Mouse (Mus musculus): Measurements from ENCODE around the gene Ddah2. TPM values are rescaled to one million over a fixed set of nuclear protein-coding genes. Genes with fewer than 3 reads are reported as not detected.

The Ddah2 gene
- total and polyA plus RNA-seq, 2 experiments from 2014 or later: 97.1 to 128 TPM

DNA sequence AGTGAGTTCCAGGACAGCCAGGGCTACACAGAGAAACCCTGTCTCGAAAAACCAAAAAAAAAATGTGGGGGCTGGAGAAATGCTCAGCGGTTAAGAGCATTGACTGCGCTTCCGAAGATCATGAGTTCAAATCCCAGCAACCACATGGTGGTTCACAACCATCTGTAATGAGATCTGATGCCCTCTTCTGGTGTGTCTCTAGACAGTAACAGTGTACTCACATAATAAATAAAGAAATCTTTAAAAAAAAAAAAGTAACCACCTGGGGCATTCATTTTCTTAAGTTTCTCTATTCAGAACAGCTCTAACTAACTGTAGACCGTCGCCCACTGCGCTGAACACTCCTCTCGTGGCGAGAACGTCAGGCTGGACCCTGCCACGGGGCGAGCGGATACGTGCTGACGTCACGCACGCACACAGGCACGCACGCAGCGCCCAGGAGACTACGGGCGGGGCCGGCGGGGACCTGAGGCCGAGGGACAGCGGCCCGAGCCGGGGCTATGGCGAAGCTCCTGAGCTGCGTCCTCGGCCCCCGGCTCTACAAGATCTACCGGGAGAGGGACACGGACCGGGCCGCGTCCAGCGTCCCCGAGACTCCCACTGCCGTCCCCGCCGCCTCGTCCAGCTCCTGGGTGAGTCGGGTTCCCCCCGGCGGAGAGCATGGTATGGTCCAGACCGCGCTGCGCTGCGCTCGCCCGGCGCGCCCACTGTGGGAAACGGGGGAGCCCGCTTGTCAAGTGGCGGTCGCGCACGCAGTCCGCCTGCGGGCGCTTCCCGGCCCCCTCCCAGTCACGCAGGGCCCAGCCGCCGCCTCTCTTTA, 30.2 kb downstream of the Ddah2 start, which contains the start of gene Abhd16a:
Gene Abhd16a, plus strand, starts transcription at position 439 of the 820 bp plus-strand sequence.
- Histone ChIP-seq H3K4me3 (ENCODE audit: low read depth, low read length) (peak within 1 kb of the TSS; percentile 63), H3K27me3 (ENCODE audit: control insufficient read depth, insufficient read depth, low read length) (no peaks in the 10 kb centered on the region), H3K27ac (ENCODE audit: low read depth) (peak within 1 kb of the TSS; percentile 96), H3K4me2 (ENCODE audit: low read depth, low read length) (peak within 1 kb of the TSS; percentile 72), H3K36me3 (replicated peaks; ENCODE audit: control insufficient read depth, insufficient read depth, low read length) (peaks cover 17% of the 10 kb centered on the region), H3K9me3 (replicated peaks; ENCODE audit: control insufficient read depth, low read length) (no peaks in the 10 kb centered on the region), H3K4me1 (ENCODE audit: control insufficient read depth, insufficient read depth) (peaks cover 5% of the 10 kb centered on the region; the same call in 1 of the 2 replicates), H3K9ac (replicated peaks; ENCODE audit: low read depth, low read length) (peak within 1 kb of the TSS; percentile 86)
- 3% methylated on average over 51 of the region's 67 CpGs for WGBS
- ATAC-seq (ENCODE audit: insufficient read depth, low read depth): peak; percentile 99
- TF ChIP-seq EP300 (IDR thresholded peaks at IDR 0.05; ENCODE audit: low read depth): peak; percentile 80; the same call in 1 of the 2 replicates
- TF ChIP-seq CTCF (IDR thresholded peaks at IDR 0.05; ENCODE audit: low read depth): no peak
- DNase-seq (ENCODE audit: low spot score): peak; percentile 95

DNA sequence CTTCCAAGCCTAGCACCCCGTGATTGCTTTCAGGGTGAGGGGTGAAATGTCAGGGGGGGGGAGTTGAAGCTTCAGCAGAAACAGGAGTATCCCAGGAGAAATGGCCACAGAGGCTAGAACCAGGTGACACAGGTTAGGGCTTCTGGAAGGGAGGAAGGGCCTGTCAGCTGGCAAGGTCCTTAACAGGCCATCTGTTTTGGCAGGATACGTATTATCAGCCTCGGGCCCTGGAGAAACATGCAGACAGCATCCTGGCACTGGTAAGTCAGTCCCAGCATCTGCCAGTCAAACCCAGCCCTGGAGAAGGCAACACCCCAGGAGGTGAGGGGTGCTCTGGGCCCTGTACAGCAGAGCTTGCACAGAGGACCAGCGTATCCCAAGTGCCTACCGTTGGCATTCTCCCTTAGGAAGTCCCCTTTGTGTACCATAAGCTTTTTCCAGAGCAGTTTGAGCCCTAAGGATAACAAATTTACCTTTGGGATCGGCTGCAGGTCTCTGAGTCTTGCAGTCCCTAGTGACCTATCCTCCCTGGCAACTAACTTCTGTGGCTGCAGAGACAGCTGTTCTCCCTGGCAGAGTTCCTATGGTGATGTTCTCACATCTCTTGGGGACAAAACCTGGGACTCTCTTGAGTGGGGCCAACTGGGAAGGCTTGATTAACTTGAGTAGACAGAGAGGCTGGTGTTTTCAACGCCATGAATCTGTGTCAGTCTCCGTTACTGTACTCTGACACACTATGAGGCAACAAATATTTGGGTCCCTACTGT, 31.5 kb downstream of the Ddah2 start:
- peak overlapping the region; percentile 96; the same call in 1 of the 2 replicates for H3K27ac ChIP-seq (ENCODE audit: low read depth)
- H3K27me3 ChIP-seq (ENCODE audit: control insufficient read depth, insufficient read depth, low read length): no peaks in the 10 kb centered on the region
- DNase-seq (ENCODE audit: low spot score) (no peak), ATAC-seq (ENCODE audit: insufficient read depth, low read depth) (no peak)
- H3K4me1 ChIP-seq (ENCODE audit: control insufficient read depth, insufficient read depth): peaks cover 5% of the 10 kb centered on the region; the same call in 1 of the 2 replicates
- peak overlapping the region; percentile 86 for H3K9ac ChIP-seq (replicated peaks; ENCODE audit: low read depth, low read length)
- H3K4me2 ChIP-seq (ENCODE audit: low read depth, low read length): peak overlapping the region; percentile 72
- peaks cover 30% of the 10 kb centered on the region for H3K36me3 ChIP-seq (replicated peaks; ENCODE audit: control insufficient read depth, insufficient read depth, low read length)
- peak overlapping the region; percentile 63 for H3K4me3 ChIP-seq (ENCODE audit: low read depth, low read length)
- 48% methylated on average over 8 of the region's 8 CpGs for WGBS
- no peaks in the 10 kb centered on the region for H3K9me3 ChIP-seq (replicated peaks; ENCODE audit: control insufficient read depth, low read length)
- TF ChIP-seq CTCF (IDR thresholded peaks at IDR 0.05; ENCODE audit: low read depth) (no peak), EP300 (IDR thresholded peaks at IDR 0.05; ENCODE audit: low read depth) (no peak)

GRCm38 (mm10) chr17:35092403-35093198, 33.8 kb downstream of the Ddah2 start:
- 85% methylated on average over 14 of the region's 14 CpGs for WGBS
- Histone ChIP-seq H3K9me3 (replicated peaks; ENCODE audit: control insufficient read depth, low read length) (no peaks in the 10 kb centered on the region), H3K27ac (ENCODE audit: low read depth) (no peak overlapping the region), H3K9ac (replicated peaks; ENCODE audit: low read depth, low read length) (no peak overlapping the region), H3K27me3 (ENCODE audit: control insufficient read depth, insufficient read depth, low read length) (no peaks in the 10 kb centered on the region), H3K4me1 (ENCODE audit: control insufficient read depth, insufficient read depth) (peaks cover 5% of the 10 kb centered on the region; the same call in 1 of the 2 replicates), H3K4me2 (ENCODE audit: low read depth, low read length) (no peak overlapping the region), H3K36me3 (replicated peaks; ENCODE audit: control insufficient read depth, insufficient read depth, low read length) (peaks cover 50% of the 10 kb centered on the region), H3K4me3 (ENCODE audit: low read depth, low read length) (no peak overlapping the region)
- DNase-seq (ENCODE audit: low spot score) (no peak), ATAC-seq (ENCODE audit: insufficient read depth, low read depth) (no peak)
- TF ChIP-seq CTCF (IDR thresholded peaks at IDR 0.05; ENCODE audit: low read depth) (no peak), EP300 (IDR thresholded peaks at IDR 0.05; ENCODE audit: low read depth) (no peak)

DNA sequence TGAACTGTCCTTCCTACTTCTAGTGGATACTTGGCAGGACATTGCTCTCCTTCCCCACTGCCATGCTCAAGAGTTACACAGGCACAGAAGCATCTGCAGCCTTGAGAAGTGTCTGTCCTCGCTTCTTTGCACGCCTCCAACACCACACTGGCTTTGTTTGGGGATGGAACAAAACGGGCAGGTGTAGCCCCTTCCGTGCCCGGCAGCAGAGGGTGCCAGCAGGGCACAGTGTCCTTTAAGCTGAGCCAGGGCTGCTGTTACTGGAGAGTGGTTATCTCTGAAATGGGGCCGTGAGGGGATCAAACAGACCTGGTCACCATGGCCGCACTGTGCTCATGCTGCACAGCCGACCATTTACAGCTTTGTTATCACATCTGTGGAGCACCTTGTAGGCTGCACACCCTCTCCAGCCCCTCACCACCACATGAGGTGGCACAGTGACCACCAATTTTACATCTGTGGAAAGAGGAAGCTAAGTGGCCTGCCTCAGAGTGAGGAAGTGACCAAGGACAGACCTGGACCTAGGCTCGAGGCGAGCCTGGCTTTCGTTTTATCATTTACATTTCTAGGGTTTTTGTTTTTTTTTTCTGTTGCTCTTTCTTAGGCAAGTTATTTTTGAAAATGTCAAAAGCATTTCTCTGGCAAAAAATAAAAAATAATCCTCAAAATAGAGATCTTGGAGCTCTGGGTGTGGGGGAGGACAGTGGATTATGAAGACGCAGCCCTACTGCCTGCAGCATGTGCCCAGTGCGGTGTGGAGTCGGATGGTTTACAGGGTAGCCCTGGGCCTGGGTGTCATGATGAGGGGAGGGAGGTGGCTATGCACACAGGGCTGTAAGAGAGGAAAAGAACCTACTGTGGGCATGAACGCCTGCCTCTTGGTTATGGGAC, 35.9 kb downstream of the Ddah2 start:
- no peak overlapping the region for H3K9ac ChIP-seq (replicated peaks; ENCODE audit: low read depth, low read length)
- no peak overlapping the region for H3K4me3 ChIP-seq (ENCODE audit: low read depth, low read length)
- no peak overlapping the region for H3K4me2 ChIP-seq (ENCODE audit: low read depth, low read length)
- TF ChIP-seq CTCF (IDR thresholded peaks at IDR 0.05; ENCODE audit: low read depth): no peak
- 67% methylated on average over 15 of the region's 15 CpGs for WGBS
- DNase-seq (ENCODE audit: low spot score): no peak
- H3K36me3 ChIP-seq (replicated peaks; ENCODE audit: control insufficient read depth, insufficient read depth, low read length): peaks cover 72% of the 10 kb centered on the region
- no peaks in the 10 kb centered on the region for H3K27me3 ChIP-seq (ENCODE audit: control insufficient read depth, insufficient read depth, low read length)
- no peaks in the 10 kb centered on the region for H3K9me3 ChIP-seq (replicated peaks; ENCODE audit: control insufficient read depth, low read length)
- peaks cover 5% of the 10 kb centered on the region; the same call in 1 of the 2 replicates for H3K4me1 ChIP-seq (ENCODE audit: control insufficient read depth, insufficient read depth)
- no peak overlapping the region for H3K27ac ChIP-seq (ENCODE audit: low read depth)
- no peak for ATAC-seq (ENCODE audit: insufficient read depth, low read depth)

Data from heart, postnatal 0 days (tissue).